Mouse (Mus musculus): ENCODE measurements at regions not wholly inside any gene's neighbourhood (a gene's known extent, or its start where the extent isn't known, plus 50 kb on each side); places are given as distances from the start of the nearest gene placed in this dataset.

DNA sequence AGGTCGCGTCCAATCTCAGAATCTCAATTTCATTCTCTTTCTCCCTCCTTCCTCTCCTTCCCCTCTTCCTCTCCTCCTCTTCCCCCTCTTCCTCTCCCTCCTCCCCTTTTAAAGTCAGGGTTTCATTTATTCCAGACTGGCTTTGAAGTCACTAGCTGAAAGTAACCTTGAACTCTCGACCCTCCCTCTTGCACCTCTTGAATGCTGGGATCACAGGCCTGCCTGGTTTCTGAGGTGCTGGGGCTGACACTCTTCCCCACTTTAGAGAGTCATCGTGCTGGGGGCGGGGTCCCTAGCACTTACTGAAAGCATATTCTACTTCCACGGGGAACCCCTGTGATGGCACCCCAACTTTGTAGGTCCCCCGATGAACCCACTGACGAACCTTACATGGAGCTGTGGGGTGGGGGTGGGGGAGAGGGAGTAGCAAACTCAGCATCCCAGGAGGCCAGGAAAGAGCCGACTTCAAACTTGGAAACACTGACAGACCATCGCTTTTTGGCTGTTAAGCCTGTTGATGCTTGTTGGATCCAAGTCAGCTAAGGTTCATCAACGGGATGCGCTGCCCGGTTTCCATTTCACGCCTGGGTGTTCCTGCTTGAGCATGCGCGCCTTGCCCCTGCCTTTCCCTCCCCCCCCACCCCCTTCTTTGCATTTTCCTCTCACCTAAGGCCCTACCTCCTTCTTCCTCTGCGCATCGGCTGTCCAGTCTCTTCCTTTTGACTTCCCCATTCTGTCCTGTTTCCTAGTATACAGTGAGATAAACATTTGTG lies 132.0 kb upstream of the Med13l start:
- no peak for DNase-seq

- DNase-seq: peak; percentile 49
These were observed 126.9 kb upstream of the Med13l start for GRCm38 (mm10) chr5:118433599-118433998.

- no peak for DNase-seq
These were observed 125.5 kb upstream of the Med13l start for GRCm38 (mm10) chr5:118434718-118435555.

GRCm38 (mm10) chr5:118435556-118435950 lies 124.9 kb upstream of the Med13l start:
- DNase-seq: no peak

GRCm38 (mm10) chr5:118436035-118436434 lies 124.4 kb upstream of the Med13l start:
- no peak for DNase-seq

GRCm38 (mm10) chr5:118436474-118437306 lies 123.8 kb upstream of the Med13l start:
- DNase-seq: no peak

DNA sequence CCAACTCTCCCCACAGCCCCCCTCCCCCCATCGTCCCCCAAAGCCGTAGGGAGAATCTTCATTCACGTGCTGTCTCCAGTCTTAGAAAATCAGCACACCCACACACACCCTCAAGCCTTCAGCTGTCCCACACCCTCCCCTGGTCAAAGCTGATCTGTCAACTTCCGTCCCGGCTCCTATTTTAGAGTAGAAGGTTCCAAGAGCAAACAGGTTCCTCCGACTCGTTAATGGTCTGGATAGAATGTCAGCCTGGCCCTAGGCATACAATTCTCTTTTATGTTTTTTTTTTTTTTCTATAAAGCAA lies 123.2 kb upstream of the Med13l start:
- DNase-seq: no peak

DNA sequence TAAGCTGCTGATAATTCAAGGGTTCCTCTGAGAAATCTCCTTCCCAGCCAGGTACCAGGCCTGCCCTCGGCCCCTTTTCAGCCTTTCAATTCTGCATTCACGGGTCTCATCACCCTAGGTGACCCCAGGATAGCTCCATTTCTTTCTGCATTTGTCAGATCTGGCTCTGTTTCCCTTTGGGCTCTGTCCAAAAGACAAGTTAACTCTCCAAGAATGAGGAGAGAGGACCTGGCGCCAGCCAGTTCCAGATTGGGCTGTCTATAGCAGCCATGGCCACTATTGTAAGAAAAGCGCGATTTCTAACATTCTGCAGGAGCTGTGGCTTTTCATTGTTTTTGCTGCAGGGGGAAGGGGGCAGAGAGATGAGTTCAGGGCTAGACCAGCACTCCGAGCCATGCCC lies 122.5 kb upstream of the Med13l start:
- no peak for DNase-seq

DNA sequence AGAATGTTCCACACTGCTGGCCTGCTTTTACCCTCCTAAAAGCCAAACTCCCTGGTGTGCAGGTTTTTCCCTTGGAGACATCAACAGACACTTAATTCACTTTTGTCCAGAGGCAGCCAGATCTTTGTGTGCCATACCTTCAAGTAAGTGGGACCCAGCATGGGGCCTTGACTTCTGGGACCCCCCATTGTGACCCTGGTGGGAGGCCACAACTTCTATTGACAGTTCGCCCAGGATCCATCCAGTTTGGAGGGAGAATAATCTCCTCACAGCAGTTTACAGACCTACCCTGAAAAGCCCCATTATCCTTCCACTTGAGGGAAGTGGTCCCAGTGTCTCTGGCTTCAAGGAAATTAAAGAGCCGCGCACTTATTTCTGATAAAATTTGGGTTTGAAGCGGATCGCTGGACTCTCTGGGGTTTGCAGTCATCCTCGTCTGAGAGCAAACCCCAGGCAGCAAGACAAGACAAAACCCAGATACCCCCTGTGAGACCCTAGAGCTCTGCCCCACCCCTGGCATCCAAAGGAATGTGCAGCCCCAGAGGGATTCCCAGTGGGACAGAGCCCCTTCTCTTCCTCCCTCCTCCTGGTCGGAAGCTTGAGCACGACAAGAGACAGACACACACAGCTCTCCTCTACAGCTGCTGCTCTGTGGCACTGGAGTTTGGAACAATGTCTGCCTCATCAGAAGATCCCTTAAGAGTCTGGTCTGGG lies 115.8 kb upstream of the Med13l start:
- DNase-seq: no peak

GRCm38 (mm10) chr5:118445252-118445987 lies 115.1 kb upstream of the Med13l start:
- DNase-seq: no peak

DNA sequence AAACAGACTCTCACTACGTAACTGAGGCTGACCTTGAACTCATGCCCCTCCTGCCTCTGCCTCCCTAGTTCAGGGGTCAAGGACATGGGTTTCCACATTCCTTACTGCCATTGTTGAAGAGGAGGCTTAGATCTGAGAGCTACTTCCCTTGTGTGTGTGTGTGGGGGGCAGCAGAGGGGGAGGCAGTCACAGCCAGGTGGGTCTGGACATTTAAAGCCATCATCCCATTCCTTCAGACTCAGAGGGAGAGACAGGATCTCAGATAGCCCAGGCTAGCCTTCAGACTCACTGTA lies 114.5 kb upstream of the Med13l start:
- DNase-seq: no peak

DNA sequence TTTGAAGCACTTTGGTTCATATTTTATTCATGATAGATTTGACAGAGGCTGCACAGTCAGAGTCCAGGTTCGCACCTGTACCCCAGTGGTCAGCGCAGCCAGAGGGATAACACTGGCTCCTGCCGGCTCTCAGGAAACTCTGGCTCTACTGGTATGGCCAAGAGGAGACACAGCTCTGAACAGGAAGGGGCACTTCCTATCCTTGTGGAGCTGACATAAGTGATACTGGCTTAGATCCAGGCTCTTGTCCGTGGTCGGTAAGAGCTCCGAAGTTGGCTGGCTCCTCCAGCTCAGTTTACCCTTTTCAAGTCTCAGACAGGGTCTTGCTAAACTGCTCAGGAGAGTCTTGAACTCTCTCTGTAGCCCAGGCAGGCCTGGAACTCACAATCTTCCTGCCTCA lies 113.6 kb upstream of the Med13l start:
- no peak for DNase-seq

DNA sequence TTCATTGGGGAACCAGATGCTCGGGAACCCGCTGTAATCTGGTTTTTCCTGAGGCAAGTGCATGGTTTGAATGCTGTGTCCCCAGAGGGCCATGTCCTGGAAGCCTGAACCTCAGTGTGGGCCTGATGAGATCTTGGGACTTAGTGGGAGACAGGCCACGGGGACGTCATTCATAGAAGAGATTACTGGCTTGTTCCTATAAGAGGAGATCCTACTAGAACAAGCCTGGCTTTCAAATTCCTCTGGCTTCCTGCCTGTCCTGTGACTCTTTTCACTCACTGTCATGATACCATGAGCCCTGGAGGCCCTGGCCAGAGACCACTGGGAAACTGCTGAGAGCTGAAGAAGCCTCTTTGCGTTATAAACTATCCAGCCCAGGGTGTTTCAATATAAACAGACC lies 113.1 kb upstream of the Med13l start:
- DNase-seq: no peak

GRCm38 (mm10) chr5:118448884-118449515 lies 111.5 kb upstream of the Med13l start:
- no peak for DNase-seq

DNA sequence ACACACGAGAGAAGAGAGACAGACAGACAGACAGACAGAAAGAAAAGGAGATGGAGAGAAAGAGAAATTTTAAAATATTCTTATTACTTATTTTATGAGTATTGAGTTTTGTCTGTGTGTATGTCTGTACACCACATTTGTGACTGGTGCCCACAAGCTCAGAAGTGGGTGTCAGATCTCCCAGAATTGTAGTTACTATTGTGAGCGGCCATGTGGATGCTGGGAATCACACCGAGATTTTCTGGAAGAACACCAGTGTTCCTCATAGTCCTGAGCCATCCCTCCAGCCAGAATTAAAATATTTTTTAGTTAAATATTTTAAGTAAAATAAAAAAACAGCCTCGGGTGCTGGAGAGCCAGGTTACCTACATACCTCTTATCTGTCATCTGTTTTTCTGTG lies 110.6 kb upstream of the Med13l start:
- DNase-seq: no peak

DNA sequence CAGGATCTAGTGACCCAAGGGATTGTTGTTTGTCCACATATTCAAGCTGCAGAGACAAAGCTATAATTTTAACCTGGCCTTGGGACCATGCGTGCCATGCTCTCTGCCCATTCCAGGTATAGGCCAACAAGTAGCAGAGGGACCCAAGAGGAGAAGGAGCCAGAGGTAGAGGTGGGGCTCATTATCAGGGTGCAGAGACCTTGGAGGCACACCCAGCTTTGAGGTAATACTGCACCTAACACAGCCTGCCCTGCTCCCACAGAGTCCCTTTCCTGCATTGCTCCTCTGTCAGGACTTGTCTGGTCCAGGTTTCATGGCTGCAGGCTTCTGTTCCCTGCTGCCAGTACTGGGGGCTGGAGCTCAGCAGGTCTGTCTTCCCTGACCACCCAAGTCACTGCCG lies 108.4 kb upstream of the Med13l start:
- no peak for DNase-seq

DNA sequence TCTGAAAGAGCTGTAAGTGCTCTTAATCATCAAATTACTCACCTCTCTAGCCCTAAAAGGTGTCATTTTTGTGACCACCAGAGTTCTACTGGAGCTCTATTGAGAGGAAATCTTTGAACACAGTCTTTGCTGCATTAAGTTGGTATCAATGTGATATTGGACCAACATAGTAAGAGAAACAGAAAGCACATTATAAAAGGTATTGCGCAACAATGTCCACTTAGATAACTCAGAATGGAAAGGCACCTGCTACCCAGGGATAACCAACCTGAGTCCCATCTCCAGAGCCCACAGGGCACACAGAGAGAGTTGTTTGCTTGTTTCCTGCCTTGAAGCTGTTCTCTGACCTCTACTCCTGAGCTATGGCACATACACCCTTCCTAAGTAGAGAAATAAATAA lies 106.4 kb upstream of the Med13l start:
- no peak for DNase-seq

- no peak for DNase-seq
These were observed 101.6 kb upstream of the Med13l start for GRCm38 (mm10) chr5:118458727-118459390.

- no peak for DNase-seq
These were observed 101.1 kb upstream of the Med13l start for GRCm38 (mm10) chr5:118459391-118459792.

- DNase-seq: no peak
These were observed 98.5 kb upstream of the Med13l start for GRCm38 (mm10) chr5:118461967-118462366.
